Mouse (Mus musculus) lung, embryonic 16.5 days (tissue): ENCODE results near the gene Chgb. TPM values are rescaled to one million over a fixed set of nuclear protein-coding genes. Genes with fewer than 3 reads are reported as not detected.

Source experiments
- ATAC-seq: fragments of 200-750 bp; cut with Nextera tagmentation; 2 replicates; pipeline ENCODE4 v1.8.0; 2017; ENCODE audit warnings: low read depth, mild to moderate bottlenecking, moderate library complexity
- H3K27ac ChIP-seq: fragments of 300-500 bp; sonication (generic); 2 replicates; pipeline ENCODE4 v1.5.1; 2014; ENCODE audit warnings: mild to moderate bottlenecking, control low read depth, low read length
- H3K27me3 ChIP-seq: fragments of 300-500 bp; sonication (generic); 2 replicates; pipeline ENCODE4 v1.6.1; 2014; ENCODE audit warnings: low read depth, low read length, mixed read lengths; ENCODE audit not compliant: control insufficient read depth, insufficient read depth
- H3K36me3 ChIP-seq: fragments of 300-500 bp; sonication (generic); 2 replicates; pipeline ENCODE4 v1.6.1; 2014; ENCODE audit warnings: low read length; ENCODE audit not compliant: control insufficient read depth, insufficient read depth
- H3K4me1 ChIP-seq: fragments of 300-500 bp; sonication (generic); replicated peaks from 2 replicates; pipeline ENCODE4 v1.6.1; 2014; ENCODE audit warnings: low read length, mixed read lengths; ENCODE audit not compliant: control insufficient read depth, insufficient read depth
- H3K4me2 ChIP-seq: fragments of 300-500 bp; sonication (generic); 2 replicates; pipeline ENCODE4 v1.6.1; 2014; ENCODE audit warnings: low read depth, low read length, control low read depth
- H3K4me3 ChIP-seq: fragments of 300-500 bp; sonication (generic); 2 replicates; pipeline ENCODE4 v1.5.1; 2014; ENCODE audit warnings: mild to moderate bottlenecking, low read length, control low read depth
- H3K9ac ChIP-seq: fragments of 300-500 bp; sonication (generic); 2 replicates; pipeline ENCODE4 v1.6.1; 2014; ENCODE audit warnings: low read length, control low read depth
- H3K9me3 ChIP-seq: fragments of 300-500 bp; sonication (generic); 2 replicates; pipeline ENCODE4 v1.6.1; 2016; ENCODE audit warnings: low read length; ENCODE audit not compliant: control insufficient read depth
- WGBS: fragments of 180-500 bp; shearing (Covaris S2); extraction: QIAGEN DNeasy Blood & Tissue Kit; methylation state at CpG from one replicate; pipeline ENCODE4 v1.1.7; 2014; 5-methylcytosine and 5-hydroxymethylcytosine counted together
- polyA plus RNA-seq: library from polyadenylated mRNA; unstranded; fragments of >200 nt; fragmentation: Nextera tagmentation; extraction: Ambion mirVana; gene quantifications from 2 replicates; pipeline ENCODE4 v1.2.1, GENCODE M21; 2015

Chgb gene
- polyA plus RNA-seq, 1 experiment from 2014 or later: 0.87 TPM

GRCm38 (mm10) chr2:132802976-132803375 lies 21.9 kb downstream of the Chgb start:
- Histone ChIP-seq H3K9ac (no peak overlapping the region), H3K9me3 (no peaks in the 10 kb centered on the region), H3K4me3 (no peak overlapping the region), H3K27ac (no peak overlapping the region), H3K4me1 (no peaks in the 10 kb centered on the region), H3K36me3 (peaks cover 17% of the 10 kb centered on the region), H3K27me3 (no peaks in the 10 kb centered on the region), H3K4me2 (no peak overlapping the region)
- ATAC-seq: no peak
- 80% methylated on average over 2 of the region's 2 CpGs for WGBS

GRCm38 (mm10) chr2:132815608-132816314 lies 34.7 kb downstream of the Chgb start, which contains the start of the genes Trmt6 and Mcm8:
Gene Trmt6, minus strand, starts transcription at chr2:132816055.
Gene Mcm8, plus strand, starts transcription at chr2:132816141.
- Histone ChIP-seq H3K9ac (peak within 1 kb of the TSS; percentile 90), H3K27me3 (no peaks in the 10 kb centered on the region), H3K4me1 (peaks cover 13% of the 10 kb centered on the region), H3K4me3 (peak within 1 kb of the TSS; percentile 86), H3K9me3 (no peaks in the 10 kb centered on the region), H3K36me3 (no peaks in the 10 kb centered on the region), H3K27ac (peak within 1 kb of the TSS; percentile 78), H3K4me2 (peak within 1 kb of the TSS; percentile 80)
- peak; percentile 100 for ATAC-seq
- under 1% methylated on average over 58 of the region's 59 CpGs for WGBS

GRCm38 (mm10) chr2:132841071-132841470 lies 60.0 kb downstream of the Chgb start:
- ATAC-seq: no peak
- no peak overlapping the region for H3K4me2 ChIP-seq
- no peak overlapping the region for H3K4me3 ChIP-seq
- no peaks in the 10 kb centered on the region for H3K9me3 ChIP-seq
- H3K4me1 ChIP-seq: no peaks in the 10 kb centered on the region
- H3K9ac ChIP-seq: no peak overlapping the region
- 0 out of 2 replicates have a peak, but pooled peaks cover 4% of the 10 kb centered on the region for H3K36me3 ChIP-seq
- no peaks in the 10 kb centered on the region for H3K27me3 ChIP-seq
- H3K27ac ChIP-seq: no peak overlapping the region
- WGBS: 89% methylated on average over 4 of the region's 4 CpGs

Other genes with a start within 250 kb of the Chgb start
- 28.7 and 31.3 TPM in 2 replicates for gene Gpcpd1, start 193.5 kb upstream of the Chgb start, polyA plus RNA-seq
- gene Shld1, start 94.3 kb upstream of the Chgb start, polyA plus RNA-seq: 13.4 and 15.5 TPM in 2 replicates
- 21.6 and 21.8 TPM in 2 replicates for gene Trmt6, start 34.8 kb downstream of the Chgb start, polyA plus RNA-seq
- 13.8 TPM in 2 replicates for gene Mcm8, start 34.9 kb downstream of the Chgb start, polyA plus RNA-seq
- 7.7 and 8.4 TPM in 2 replicates for gene Crls1, start 65.4 kb downstream of the Chgb start, polyA plus RNA-seq
- 6.3 and 7.3 TPM in 2 replicates for gene Lrrn4, start 99.6 kb downstream of the Chgb start, polyA plus RNA-seq
- gene Fermt1, start 164.6 kb downstream of the Chgb start, polyA plus RNA-seq: 3.7 and 4.4 TPM in 2 replicates